7 mouse cellular contexts compared by ENCODE assay signal in the genomic region with DNA sequence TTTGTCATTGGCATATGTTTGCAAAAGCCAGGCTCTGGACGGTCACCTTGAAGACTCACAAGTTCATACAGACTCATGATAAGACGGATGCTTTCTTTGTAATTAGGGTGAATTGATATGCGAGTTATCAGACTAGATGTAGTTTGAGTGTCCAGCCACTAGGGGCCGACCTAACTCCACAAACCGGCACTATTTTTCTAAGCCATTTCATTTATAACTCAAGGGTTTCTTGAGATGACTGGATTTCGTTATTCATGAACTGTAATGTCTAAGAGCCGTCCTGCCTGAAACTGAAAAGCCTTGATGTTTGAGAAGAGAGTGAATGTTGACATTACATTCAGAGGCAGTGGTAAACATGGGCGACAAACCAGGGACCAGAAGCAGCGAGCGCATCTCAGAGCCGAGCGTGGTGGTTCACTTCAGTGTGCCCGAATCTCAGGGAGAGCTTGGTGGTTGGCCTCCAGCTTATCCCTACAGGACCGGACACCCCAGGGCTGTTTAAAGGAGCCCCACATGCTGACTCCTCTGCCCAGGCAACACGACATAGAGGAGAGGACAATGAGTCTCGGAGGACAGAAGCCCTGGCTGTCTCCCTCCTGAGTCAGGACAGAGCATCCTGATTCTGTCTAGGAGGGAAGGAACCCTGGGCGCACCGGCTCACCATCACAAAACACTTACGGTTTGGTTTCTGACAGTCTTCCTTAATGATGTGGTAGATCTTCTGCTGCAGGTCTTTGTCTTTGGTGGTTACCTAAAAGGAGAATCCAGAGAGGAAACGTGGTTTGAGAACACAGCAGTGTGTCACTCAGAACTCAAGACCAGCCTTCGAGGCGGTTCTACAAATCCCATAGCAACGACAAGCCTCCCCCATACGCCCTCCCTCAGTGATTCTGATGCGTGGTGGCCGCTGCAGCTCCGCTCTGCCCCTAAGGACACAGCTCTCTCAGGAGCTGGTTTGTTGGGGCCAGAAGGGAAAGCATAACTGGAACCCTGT. TPM values are rescaled to one million over a fixed set of nuclear protein-coding genes. Genes with fewer than 3 reads are reported as not detected.
A peak's percentile ranks its signal among the peaks of the same experiment; 100 is the strongest.
DNase-seq lines count a peak whose midpoint lies in the region; ATAC-seq and TF ChIP-seq lines count a peak whose summit lies in the region.

No protein-coding gene starts in this region.

- H3K27ac ChIP-seq in ES-E14 (ENCODE audit: insufficient read depth, low read depth, low read length, poor library complexity, severe bottlenecking) = no peak overlapping the region
- H3K27ac ChIP-seq in embryonic facial prominence, embryonic 14.5 days (replicated peaks; ENCODE audit: low read depth, low read length) = peak overlapping the region; percentile 2; the same call in 1 of the 2 replicates

- WGBS in embryonic facial prominence, embryonic 14.5 days = 61% methylated on average over 27 of the region's 27 CpGs

- H3K4me3 ChIP-seq in ES-E14 (ENCODE audit: insufficient read depth in 1 of 2, low read depth in 1 of 2, low read length in 2 of 2, poor library complexity in 1 of 2, severe bottlenecking in 1 of 2) = no peak overlapping the region
- no peak overlapping the region for H3K4me3 ChIP-seq in embryonic facial prominence, embryonic 14.5 days (ENCODE audit: low read depth, low read length)

- in situ Hi-C loops in ES-E14 (cut with MboI; ENCODE audit: low sequenced_read_pairs in 2 of 2, unreplicated experiment in 2 of 2) = loop anchor here in 1 of 2 experiments (25.0 kb wide), 1 partner anchor 305 kb away; no protein-coding TSS in a partner anchor

- peaks cover 6% of the 10 kb centered on the region; the same call in 1 of the 2 replicates for H3K36me3 ChIP-seq in ES-E14 (ENCODE audit: control insufficient read depth, insufficient read depth, low read length, poor library complexity, severe bottlenecking)
- H3K36me3 ChIP-seq in embryonic facial prominence, embryonic 14.5 days (ENCODE audit: control insufficient read depth, insufficient read depth, low read length) = peaks cover 29% of the 10 kb centered on the region

- no peak overlapping the region for H3K4me2 ChIP-seq in embryonic facial prominence, embryonic 14.5 days (ENCODE audit: low read depth, low read length)

- peaks cover 0 to 13% of the 10 kb centered on the region in 2 experiments; a peak in 2 of 4 replicates for H3K4me1 ChIP-seq in ES-E14 (ENCODE audit: control insufficient read depth in 2 of 2, insufficient read depth in 2 of 2, low read length in 2 of 2, poor library complexity in 1 of 2)
- H3K4me1 ChIP-seq in embryonic facial prominence, embryonic 14.5 days (ENCODE audit: control insufficient read depth, insufficient read depth, low read length) = peaks cover 15% of the 10 kb centered on the region; the same call in 1 of the 2 replicates

- ATAC-seq in embryonic facial prominence, embryonic 14.5 days (ENCODE audit: low read depth) = no peak

- H3K9me3 ChIP-seq in ES-E14 (ENCODE audit: control insufficient read depth, insufficient read depth, low read depth, low read length) = no peaks in the 10 kb centered on the region
- no peaks in the 10 kb centered on the region for H3K9me3 ChIP-seq in embryonic facial prominence, embryonic 14.5 days (ENCODE audit: control insufficient read depth, low read length)

- DNase-seq in ES-E14 (ENCODE audit: low read depth, low spot score) = no peak
- DNase-seq in adrenal gland, postnatal 25 days = peak; percentile 64
- DNase-seq in embryonic facial prominence, embryonic 14.5 days (ENCODE audit: low spot score) = peak; percentile 64
- DNase-seq in heart, postnatal 4 days = peak; percentile 80
- DNase-seq in layer of hippocampus, postnatal 36 days = peak; percentile 62 to 75
- peak; percentile 83 for DNase-seq in lung, postnatal 10 days
- DNase-seq in right cerebral cortex, postnatal 14 days = peak; percentile 47

- no peaks in the 10 kb centered on the region for H3K27me3 ChIP-seq in embryonic facial prominence, embryonic 14.5 days (replicated peaks; ENCODE audit: control insufficient read depth, insufficient read depth, low read length)

- H3K9ac ChIP-seq in ES-E14 (ENCODE audit: insufficient read depth, low read depth, low read length, poor library complexity, severe bottlenecking) = no peak overlapping the region
- H3K9ac ChIP-seq in embryonic facial prominence, embryonic 14.5 days (ENCODE audit: low read depth, low read length) = no peak overlapping the region

TF ChIP-seq in ES-E14, 5 proteins besides CTCF, POLR2A, EP300 and RAD21:
- TF ChIP-seq HCFC1 (IDR thresholded peaks at IDR 0.05; ENCODE audit: borderline replicate concordance, insufficient read depth, low read length) (no peak), ZC3H11A (IDR thresholded peaks at IDR 0.05; ENCODE audit: borderline replicate concordance, low read depth, low read length) (peak; percentile 68; the same call in 1 of the 2 replicates), ZNF384 (IDR thresholded peaks at IDR 0.05; ENCODE audit: low read depth, low read length) (no peak), CHD2 (IDR thresholded peaks at IDR 0.05; ENCODE audit: low read depth, low read length) (no peak)

RNA-seq across cellular contexts. Expression of a gene that starts 29.9 kb away (rescaled TPM):
- 20.2 and 22.9 TPM in 2 replicates for total RNA-seq in ES-E14 (2012; rRNA removed)
- total RNA-seq in adrenal gland, postnatal 25 days (2021) = 14.1 and 17.3 TPM in 2 replicates
- 48.1 and 52.3 TPM in 2 replicates for polyA plus RNA-seq in embryonic facial prominence, embryonic 14.5 days (2014; fragmentation: Nextera tagmentation; extraction: Ambion mirVana)
- total RNA-seq in heart, postnatal 4 days (2021) = 10 to 100 TPM; 23.1 to 26.3 TPM
- total RNA-seq in layer of hippocampus, postnatal 36 days (2021) = 10 to 100 TPM; 18.7 to 23.0 TPM

RNA-seq across cellular contexts. Expression of a gene that starts 43.2 kb away (rescaled TPM):
- 12.3 and 13.0 TPM in 2 replicates for total RNA-seq in ES-E14 (2012; rRNA removed)
- 36.2 and 41.6 TPM in 2 replicates for total RNA-seq in adrenal gland, postnatal 25 days (2021)
- polyA plus RNA-seq in embryonic facial prominence, embryonic 14.5 days (2014; fragmentation: Nextera tagmentation; extraction: Ambion mirVana) = 19.5 and 20.3 TPM in 2 replicates
- total RNA-seq in heart, postnatal 4 days (2021) = 10 to 100 TPM; 91.0 to 95.1 TPM
- 10 to 100 TPM; 32.8 to 38.8 TPM for total RNA-seq in layer of hippocampus, postnatal 36 days (2021)
